Mouse (Mus musculus) liver, embryonic 12.5 days (tissue): Measurements from ENCODE around the gene Gng5. TPM values are rescaled to one million over a fixed set of nuclear protein-coding genes. Genes with fewer than 3 reads are reported as not detected.

Experiments
- ATAC-seq: fragments of 200-750 bp; cut with Nextera tagmentation; 2 replicates; pipeline ENCODE4 v1.8.0; 2017; ENCODE audit warnings: moderate number of reproducible peaks, mild to moderate bottlenecking, moderate library complexity
- H3K27ac ChIP-seq: fragments of 300-500 bp; sonication (generic); 2 replicates; pipeline ENCODE4 v1.5.1; 2016; ENCODE audit warnings: mild to moderate bottlenecking
- H3K27me3 ChIP-seq: fragments of 300-500 bp; sonication (generic); replicated peaks from 2 replicates; pipeline ENCODE4 v1.6.1; 2016; ENCODE audit warnings: mild to moderate bottlenecking, moderate library complexity
- H3K36me3 ChIP-seq: fragments of 300-500 bp; sonication (generic); 2 replicates; pipeline ENCODE4 v1.6.1; 2016; ENCODE audit warnings: mild to moderate bottlenecking, moderate library complexity
- H3K4me1 ChIP-seq: fragments of 300-500 bp; sonication (generic); 2 replicates; pipeline ENCODE4 v1.6.1; 2016
- H3K4me2 ChIP-seq: fragments of 300-500 bp; sonication (generic); 2 replicates; pipeline ENCODE4 v1.6.1; 2016; ENCODE audit warnings: mild to moderate bottlenecking, moderate library complexity
- H3K4me3 ChIP-seq: fragments of 300-500 bp; sonication (generic); 2 replicates; pipeline ENCODE4 v1.5.1; 2016; ENCODE audit warnings: mild to moderate bottlenecking, moderate library complexity
- H3K9ac ChIP-seq: fragments of 300-500 bp; sonication (generic); 2 replicates; pipeline ENCODE4 v1.6.1; 2016; ENCODE audit warnings: mild to moderate bottlenecking, moderate library complexity
- H3K9me3 ChIP-seq: fragments of 300-500 bp; sonication (generic); replicated peaks from 2 replicates; pipeline ENCODE4 v1.6.1; 2016; ENCODE audit warnings: mild to moderate bottlenecking, moderate library complexity
- WGBS: fragments of 180-500 bp; shearing (Covaris S2); methylation state at CpG from one replicate; pipeline ENCODE4 v1.1.7; 2016; ENCODE audit not compliant: insufficient replicate concordance; 5-methylcytosine and 5-hydroxymethylcytosine counted together
- polyA plus RNA-seq: library from polyadenylated mRNA; unstranded; fragments of >200 nt; fragmentation: Nextera tagmentation; extraction: Ambion mirVana; gene quantifications from 2 replicates; pipeline ENCODE4 v1.2.1, GENCODE M21; 2016

Gng5 gene
- polyA plus RNA-seq, 1 experiment from 2014 or later: 702 TPM

DNA sequence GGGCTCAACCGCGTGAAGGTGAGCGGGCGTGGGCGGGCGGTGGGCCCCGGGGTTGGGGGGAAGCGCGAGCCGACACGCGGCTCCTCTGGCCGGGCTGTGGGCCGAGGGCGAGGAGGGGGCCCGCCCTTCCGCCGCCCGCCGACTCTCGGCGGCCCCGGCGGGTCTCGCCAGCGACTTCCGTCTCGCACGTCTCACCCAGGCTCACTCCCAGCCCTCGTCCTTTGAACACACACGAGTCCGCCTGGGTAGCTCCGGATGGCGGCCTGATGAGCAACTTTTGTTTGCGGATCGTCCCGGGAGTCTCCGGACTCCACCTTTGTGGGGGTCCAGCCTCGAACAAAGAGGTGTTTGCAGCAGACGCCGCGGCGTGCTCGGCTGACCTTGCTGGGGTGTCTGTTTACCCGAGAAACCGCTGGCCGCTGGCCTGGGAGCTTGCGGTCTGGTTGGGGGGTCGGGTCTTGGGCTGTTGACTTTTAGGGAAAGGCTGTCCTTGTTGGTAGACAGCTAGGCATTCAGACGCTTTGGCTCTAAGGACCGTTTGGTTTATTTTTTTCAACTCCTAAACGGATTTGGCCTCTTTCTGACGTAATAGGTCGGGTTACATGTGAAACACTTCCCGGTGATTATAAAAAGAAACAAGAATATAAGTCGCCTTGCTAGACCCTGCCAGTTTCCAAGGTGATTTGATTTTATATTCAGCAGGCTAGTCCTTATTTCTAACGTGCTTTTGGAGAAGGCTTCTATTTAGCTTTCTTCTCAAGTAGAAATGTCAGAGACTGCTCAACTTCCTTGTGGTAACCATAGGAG is 599 bp downstream of the Gng5 start:
- ATAC-seq: peak; percentile 55
- peaks cover 40% of the 10 kb centered on the region for H3K4me1 ChIP-seq
- H3K36me3 ChIP-seq: peaks cover 34% of the 10 kb centered on the region
- WGBS: 0% methylated on average over 55 of the region's 57 CpGs
- peak overlapping the region; percentile 96 for H3K27ac ChIP-seq
- H3K27me3 ChIP-seq: no peaks in the 10 kb centered on the region
- H3K4me2 ChIP-seq: peak overlapping the region; percentile 81
- H3K9me3 ChIP-seq: no peaks in the 10 kb centered on the region
- peak overlapping the region; percentile 92 for H3K4me3 ChIP-seq
- peak overlapping the region; percentile 95 for H3K9ac ChIP-seq

DNA sequence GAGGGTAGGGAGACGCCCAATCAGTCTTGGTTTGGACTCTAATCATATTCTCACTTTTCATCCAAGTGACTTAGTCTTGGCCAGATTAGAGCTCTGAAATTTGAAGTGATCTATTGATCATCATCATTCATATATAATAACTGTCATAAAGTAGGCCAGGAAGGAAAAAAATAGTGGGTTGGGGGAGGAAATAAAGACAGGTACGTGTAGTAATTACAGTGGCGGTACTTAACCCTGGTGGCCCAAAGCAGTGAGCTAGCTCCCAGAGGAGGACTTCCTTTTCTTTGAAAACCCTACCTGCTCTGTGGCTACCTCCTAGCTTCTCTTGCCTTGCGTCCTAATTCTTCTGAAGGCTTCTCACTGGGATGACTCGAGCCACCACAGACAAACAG is 1.2 kb downstream of the Gng5 start:
- no peaks in the 10 kb centered on the region for H3K9me3 ChIP-seq
- H3K27ac ChIP-seq: peak overlapping the region; percentile 96
- peak overlapping the region; percentile 95 for H3K9ac ChIP-seq
- H3K4me2 ChIP-seq: peak overlapping the region; percentile 81
- no peak for ATAC-seq
- peak overlapping the region; percentile 92 for H3K4me3 ChIP-seq
- H3K27me3 ChIP-seq: no peaks in the 10 kb centered on the region
- peaks cover 40% of the 10 kb centered on the region for H3K4me1 ChIP-seq
- 9% methylated on average over 5 of the region's 5 CpGs for WGBS
- peaks cover 40% of the 10 kb centered on the region for H3K36me3 ChIP-seq

DNA sequence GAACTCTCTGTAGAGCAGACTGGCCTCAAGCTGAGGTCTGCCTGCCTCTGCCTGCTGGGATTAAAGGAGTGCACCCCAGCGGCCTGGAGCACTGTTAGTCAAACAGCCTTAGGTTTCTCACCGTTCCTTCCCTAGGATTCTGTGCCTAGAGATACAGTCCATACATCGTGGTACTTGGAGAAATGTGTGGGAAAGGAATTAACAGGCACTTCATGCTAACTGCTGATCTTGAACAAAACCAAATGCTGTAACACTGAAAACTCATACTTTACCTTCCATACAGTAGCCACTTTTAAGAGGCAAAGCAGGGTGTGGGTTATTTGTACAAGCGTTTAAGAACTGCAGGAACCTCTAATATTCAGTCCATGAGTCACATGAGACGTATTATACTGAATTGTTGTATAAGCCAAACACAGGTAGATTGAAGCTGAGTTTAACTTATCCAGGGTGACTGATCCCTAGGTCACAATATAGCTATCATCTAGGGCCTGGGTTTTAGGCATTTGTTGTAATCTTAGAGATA is 2.1 kb downstream of the Gng5 start:
- Histone ChIP-seq H3K4me2 (peak overlapping the region; percentile 81), H3K4me1 (peaks cover 40% of the 10 kb centered on the region), H3K9ac (peak overlapping the region; percentile 95), H3K9me3 (no peaks in the 10 kb centered on the region), H3K4me3 (peak overlapping the region; percentile 92), H3K27ac (peak overlapping the region; percentile 96; the same call in 1 of the 2 replicates), H3K27me3 (no peaks in the 10 kb centered on the region), H3K36me3 (peaks cover 48% of the 10 kb centered on the region)
- ATAC-seq: no peak
- 58% methylated on average over 5 of the region's 5 CpGs for WGBS

DNA sequence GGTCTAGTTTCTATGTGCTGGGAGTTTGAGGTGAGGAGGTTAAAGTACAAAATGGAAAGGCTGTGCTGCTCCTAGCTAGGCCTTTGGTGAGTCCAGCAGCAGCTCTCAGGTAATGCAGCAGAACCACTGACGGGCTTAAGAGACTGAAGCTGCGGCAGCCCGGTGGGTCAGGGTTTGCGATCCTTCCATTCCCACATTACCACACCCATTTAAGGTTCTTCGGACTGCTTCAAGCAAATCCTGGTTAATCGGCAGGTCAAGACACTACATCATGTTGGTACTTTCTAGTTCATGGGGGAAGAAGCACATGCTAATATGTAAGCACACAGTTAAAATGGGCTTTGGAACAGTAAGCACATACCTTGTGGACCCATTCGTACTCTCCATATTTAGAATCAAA is 7.1 kb downstream of the Gng5 start:
- Histone ChIP-seq H3K9ac (no peak overlapping the region), H3K9me3 (no peaks in the 10 kb centered on the region), H3K27ac (no peak overlapping the region), H3K4me1 (peaks cover 21% of the 10 kb centered on the region), H3K27me3 (no peaks in the 10 kb centered on the region), H3K4me3 (no peak overlapping the region), H3K36me3 (peaks cover 89% of the 10 kb centered on the region), H3K4me2 (no peak overlapping the region)
- no peak for ATAC-seq
- WGBS: 93% methylated on average over 7 of the region's 7 CpGs

DNA sequence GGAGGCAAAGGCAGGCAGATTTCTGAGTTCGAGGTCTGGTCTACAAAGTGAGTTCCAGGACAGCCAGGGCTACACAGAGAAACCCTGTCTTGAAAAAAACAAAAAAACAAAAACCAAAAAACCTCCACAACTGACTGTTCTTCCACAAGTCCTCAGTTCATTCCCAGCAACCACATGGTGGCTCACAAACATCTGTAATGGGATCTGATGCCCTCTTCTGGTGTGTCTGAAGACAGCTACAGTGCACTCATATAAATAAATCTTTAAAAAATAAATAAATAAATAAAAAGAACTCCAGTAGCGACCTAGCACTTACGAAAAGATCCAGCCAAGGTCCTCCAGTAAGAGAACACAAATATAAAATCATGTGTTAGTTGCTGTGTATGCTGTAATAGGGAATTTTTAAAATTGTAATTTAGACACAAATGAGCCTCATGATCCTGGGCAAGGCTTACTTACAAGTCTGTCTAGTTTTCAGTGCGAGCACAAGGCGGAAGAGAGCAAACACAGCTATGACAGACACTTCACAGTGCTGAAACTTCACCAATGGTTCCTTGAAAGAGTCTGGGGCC is 20.7 kb downstream of the Gng5 start:
- no peak for ATAC-seq
- WGBS: 36% methylated on average over 5 of the region's 5 CpGs

DNA sequence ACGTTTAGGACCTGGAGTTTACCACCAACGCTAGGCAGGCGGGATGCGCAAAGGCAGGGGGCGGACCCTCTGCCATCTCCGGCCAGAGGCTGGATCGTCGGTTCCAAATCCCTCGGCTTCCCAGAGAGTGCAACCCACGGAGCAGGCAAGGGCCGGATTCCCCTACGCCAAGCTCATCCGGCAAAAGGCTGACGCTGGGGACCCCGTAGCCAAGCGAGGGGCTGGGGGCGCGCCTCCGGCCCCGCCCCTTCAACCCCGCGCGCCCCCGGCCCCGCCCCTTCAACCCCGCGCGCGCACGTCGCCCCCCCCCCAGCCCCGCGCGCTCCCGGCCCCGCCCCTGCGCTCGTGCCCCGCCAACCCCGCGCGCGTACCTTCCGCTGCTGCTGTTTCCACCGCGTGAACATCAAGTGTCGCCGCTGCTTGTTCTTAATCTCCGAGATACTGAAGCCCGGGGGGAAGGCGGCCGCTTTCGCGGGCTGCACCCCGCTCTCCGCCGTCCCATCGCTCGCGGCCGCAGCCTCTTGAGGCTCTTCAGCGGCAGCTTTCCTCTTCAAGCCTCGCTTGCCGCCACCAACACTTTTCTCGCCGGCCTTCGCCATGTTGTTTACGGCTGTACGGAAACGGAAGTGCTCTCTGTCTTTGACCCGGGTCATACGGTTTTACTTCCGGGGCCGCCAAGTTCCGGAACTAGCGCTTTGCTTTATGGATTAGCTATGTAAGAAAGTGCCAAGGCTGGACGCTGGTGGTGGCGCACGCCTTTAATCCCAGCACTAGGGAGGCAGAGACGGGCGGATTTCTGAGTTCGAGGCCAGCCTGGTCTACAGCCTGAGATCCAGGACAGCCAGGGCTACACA is 21.4 kb downstream of the Gng5 start, which contains the start of gene Rpf1:
TSS of gene Rpf1 (minus strand) at position 632 of the 854 bp plus-strand sequence.
- peak within 1 kb of the TSS; percentile 71 for H3K4me2 ChIP-seq
- ATAC-seq: peak; percentile 95
- peak within 1 kb of the TSS; percentile 97 for H3K27ac ChIP-seq
- H3K4me3 ChIP-seq: peak within 1 kb of the TSS; percentile 88
- H3K9ac ChIP-seq: peak within 1 kb of the TSS; percentile 88
- under 1% methylated on average over 79 of the region's 82 CpGs for WGBS
- no peaks in the 10 kb centered on the region for H3K27me3 ChIP-seq
- no peaks in the 10 kb centered on the region for H3K9me3 ChIP-seq
- peaks cover 14% of the 10 kb centered on the region for H3K4me1 ChIP-seq
- H3K36me3 ChIP-seq: peaks cover 25% of the 10 kb centered on the region

More for the DNA sequence above, 20.7 kb downstream of the Gng5 start:
- Histone ChIP-seq H3K9me3 (no peaks in the 10 kb centered on the region), H3K27ac (peak overlapping the region; percentile 97), H3K4me3 (peak overlapping the region; percentile 88), H3K27me3 (no peaks in the 10 kb centered on the region), H3K36me3 (peaks cover 32% of the 10 kb centered on the region), H3K9ac (peak overlapping the region; percentile 88), H3K4me1 (peaks cover 14% of the 10 kb centered on the region), H3K4me2 (peak overlapping the region; percentile 71)

DNA sequence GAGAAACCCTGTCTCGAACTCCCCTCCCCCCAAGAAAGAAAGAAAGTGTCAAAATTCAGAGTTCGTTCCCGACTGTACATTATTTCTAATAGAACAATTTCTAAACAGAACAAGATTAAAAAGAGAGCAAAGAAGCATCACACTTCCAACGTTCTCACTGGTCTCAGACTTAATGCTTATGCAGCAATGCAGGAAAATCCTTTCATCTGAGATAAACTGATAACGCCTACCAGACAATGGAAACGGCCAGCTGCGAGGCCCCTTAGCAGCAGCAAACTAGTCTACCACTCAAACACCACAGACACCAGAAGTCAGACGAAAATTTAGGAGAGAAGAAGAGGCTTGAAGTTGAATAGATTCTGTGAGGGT is 22.0 kb downstream of the Gng5 start:
- Histone ChIP-seq H3K27me3 (no peaks in the 10 kb centered on the region), H3K27ac (peak overlapping the region; percentile 97), H3K9ac (peak overlapping the region; percentile 88), H3K4me2 (peak overlapping the region; percentile 71), H3K4me3 (peak overlapping the region; percentile 88), H3K4me1 (peaks cover 14% of the 10 kb centered on the region), H3K9me3 (no peaks in the 10 kb centered on the region), H3K36me3 (peaks cover 23% of the 10 kb centered on the region)
- WGBS: 6% methylated on average over 8 of the region's 8 CpGs
- ATAC-seq: peak; percentile 15; the same call in 1 of the 2 replicates

DNA sequence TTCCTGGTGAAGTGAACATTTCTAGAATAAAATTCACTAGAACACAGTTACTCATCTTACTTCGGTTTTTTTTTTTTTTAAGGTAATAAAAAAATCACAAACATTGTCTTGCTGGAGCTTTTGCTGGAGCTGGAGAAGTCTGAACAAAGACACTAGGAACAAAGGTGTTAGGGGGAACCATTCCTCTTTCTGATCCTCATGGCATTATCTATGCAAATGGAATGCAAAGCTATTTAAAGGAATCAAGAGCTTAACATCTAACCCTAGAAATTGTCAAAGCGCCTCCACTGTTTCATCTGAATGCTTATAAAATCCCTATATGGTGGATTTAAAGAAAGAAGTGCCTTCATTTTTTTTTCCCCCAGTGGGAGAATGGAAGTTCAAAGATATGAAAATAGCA is 28.7 kb downstream of the Gng5 start:
- H3K4me2 ChIP-seq: no peak overlapping the region
- H3K4me1 ChIP-seq: no peaks in the 10 kb centered on the region
- H3K36me3 ChIP-seq: no peaks in the 10 kb centered on the region
- H3K27me3 ChIP-seq: peaks cover 6% of the 10 kb centered on the region; the same call in 1 of the 2 replicates
- no peaks in the 10 kb centered on the region for H3K9me3 ChIP-seq
- WGBS: 34% methylated on average over 2 of the region's 2 CpGs
- no peak overlapping the region for H3K4me3 ChIP-seq
- H3K27ac ChIP-seq: no peak overlapping the region
- no peak overlapping the region for H3K9ac ChIP-seq
- no peak for ATAC-seq

DNA sequence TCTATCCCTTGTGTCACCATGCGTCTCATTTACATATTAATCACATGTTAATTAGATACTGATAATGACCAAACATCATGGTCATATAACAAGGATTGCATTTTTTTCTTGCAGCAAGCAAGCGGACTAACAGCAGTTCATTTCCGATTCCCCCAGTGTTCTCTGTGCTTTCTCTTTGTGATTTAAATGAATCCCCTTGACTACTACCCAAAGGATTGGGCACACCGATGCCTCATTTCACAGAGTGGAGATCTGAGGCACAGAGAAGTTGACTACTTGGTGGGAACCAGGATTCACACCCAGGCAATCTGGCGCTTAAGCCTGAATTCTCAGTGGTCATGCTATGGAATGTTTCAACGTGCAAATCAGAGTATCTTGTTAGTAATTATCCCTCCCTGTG is 35.4 kb downstream of the Gng5 start:
- Histone ChIP-seq H3K4me1 (no peaks in the 10 kb centered on the region), H3K27me3 (no peaks in the 10 kb centered on the region), H3K36me3 (no peaks in the 10 kb centered on the region), H3K4me3 (no peak overlapping the region), H3K4me2 (no peak overlapping the region), H3K9ac (no peak overlapping the region), H3K27ac (no peak overlapping the region), H3K9me3 (no peaks in the 10 kb centered on the region)
- ATAC-seq: no peak
- WGBS: 58% methylated on average over 6 of the region's 6 CpGs

DNA sequence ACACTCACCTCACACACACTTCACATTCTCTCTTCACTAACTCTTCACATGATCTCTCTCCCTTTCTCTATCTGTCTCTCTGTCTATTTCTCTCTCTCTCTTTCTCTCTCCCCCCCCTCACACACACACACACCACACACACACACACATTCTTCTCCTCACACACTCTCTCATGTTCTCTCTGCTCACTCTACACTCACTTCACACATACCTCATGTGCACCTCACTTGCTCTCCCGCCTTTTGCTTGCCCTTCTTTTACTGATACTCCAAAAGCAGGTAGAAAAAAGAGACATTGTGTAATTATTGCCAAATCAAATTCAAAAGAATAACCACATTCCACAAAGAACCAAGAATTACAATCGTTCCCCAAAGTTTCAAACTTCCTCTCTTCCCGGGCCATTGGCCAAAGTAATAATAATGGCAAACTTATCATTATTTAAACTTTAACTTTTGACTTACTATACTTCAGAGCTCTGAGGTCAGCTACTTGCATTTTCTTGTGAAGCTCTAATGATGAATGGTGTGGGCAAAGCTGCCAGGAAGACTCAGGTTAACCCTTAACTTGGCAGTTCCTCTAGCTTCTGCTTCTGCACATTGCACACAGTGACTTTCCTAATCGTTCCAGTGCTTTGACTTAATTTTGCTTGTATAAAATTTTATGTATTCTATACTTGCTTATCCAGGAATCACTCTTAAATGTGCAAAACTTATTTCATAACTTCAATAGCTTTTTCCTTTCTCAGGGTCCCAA is 41.1 kb downstream of the Gng5 start:
- Histone ChIP-seq H3K4me2 (no peak overlapping the region), H3K27me3 (no peaks in the 10 kb centered on the region), H3K9ac (no peak overlapping the region), H3K4me1 (no peaks in the 10 kb centered on the region), H3K36me3 (no peaks in the 10 kb centered on the region), H3K9me3 (no peaks in the 10 kb centered on the region), H3K4me3 (no peak overlapping the region), H3K27ac (no peak overlapping the region)
- ATAC-seq: no peak
- 59% methylated on average over 4 of the region's 4 CpGs for WGBS

DNA sequence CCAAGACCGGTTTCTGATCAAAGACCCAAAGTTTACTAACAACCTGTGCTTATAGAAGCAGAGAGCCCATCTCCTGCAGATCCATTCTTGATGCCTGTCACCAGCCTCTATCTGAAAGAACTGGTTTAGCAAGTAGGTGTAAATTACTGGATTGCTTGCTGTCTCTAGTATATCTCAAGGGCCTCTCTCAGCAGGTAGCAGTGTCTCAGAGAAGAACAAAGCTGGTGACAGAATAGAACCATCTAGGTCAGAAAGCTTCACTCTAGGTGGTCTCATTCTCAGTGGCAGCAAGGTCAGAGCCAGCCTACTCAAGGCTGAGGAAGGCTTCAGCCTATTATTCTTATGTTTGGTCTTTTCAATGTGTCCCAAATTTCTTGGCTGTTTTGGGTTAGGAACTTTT is 44.0 kb downstream of the Gng5 start:
- H3K4me3 ChIP-seq: no peak overlapping the region
- H3K36me3 ChIP-seq: no peaks in the 10 kb centered on the region
- H3K27ac ChIP-seq: no peak overlapping the region
- no peaks in the 10 kb centered on the region for H3K4me1 ChIP-seq
- no peak for ATAC-seq
- WGBS: 26% methylated on average over 1 of the region's 1 CpGs
- no peaks in the 10 kb centered on the region for H3K27me3 ChIP-seq
- no peaks in the 10 kb centered on the region for H3K9me3 ChIP-seq
- no peak overlapping the region for H3K4me2 ChIP-seq
- no peak overlapping the region for H3K9ac ChIP-seq
